Comparison of ENCODE assay signal across 24 mouse cellular contexts in the genomic region with DNA sequence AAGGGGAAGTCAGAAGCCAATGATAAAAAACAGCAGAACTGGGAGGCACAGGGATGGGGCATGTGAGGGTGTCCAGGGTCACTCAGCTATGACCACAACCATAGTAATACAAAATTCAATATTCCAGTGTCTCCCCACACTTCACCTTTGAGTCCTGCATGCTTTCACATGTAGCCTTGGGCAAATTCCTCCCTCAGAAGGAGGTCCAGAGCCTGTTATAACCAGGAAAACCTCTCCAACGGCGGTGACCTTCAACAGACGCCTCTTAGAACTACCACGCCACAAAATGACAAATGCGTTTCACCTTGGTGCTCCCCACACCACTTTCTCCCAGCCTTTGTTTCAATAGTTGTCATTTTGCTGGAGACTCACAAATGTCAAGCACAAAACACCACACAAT.
DNase-seq lines count a peak whose midpoint lies in the region; ATAC-seq and TF ChIP-seq lines count a peak whose summit lies in the region.
"Had no signal": no experiment of that assay in that cellular context is flagged by ENCODE, and none has a peak within 500 bp of the region (broad histone marks: within the 10 kb centered on the region; RNA-seq: fewer than 3 reads in every experiment).

No protein-coding gene starts in this region.

- H3K9me3 ChIP-seq in kidney, embryonic 15.5 days (replicated peaks): no peaks in the 10 kb centered on the region
- H3K9me3 ChIP-seq: forebrain, embryonic 10.5 days; forebrain, embryonic 13.5 days; hindbrain, embryonic 12.5 days; hindbrain, embryonic 15.5 days had no signal

- H3K36me3 ChIP-seq in kidney, adult 2 months (ENCODE audit: control insufficient read depth, insufficient read depth, low read length): no peaks in the 10 kb centered on the region
- no peaks in the 10 kb centered on the region for H3K36me3 ChIP-seq in kidney, embryonic 15.5 days
- H3K36me3 ChIP-seq: forebrain, embryonic 10.5 days; G1E; hindbrain, embryonic 12.5 days; hindbrain, embryonic 15.5 days had no signal

- H3K4me1 ChIP-seq in kidney, adult 2 months (ENCODE audit: control insufficient read depth, insufficient read depth, low read length): no peaks in the 10 kb centered on the region
- no peaks in the 10 kb centered on the region for H3K4me1 ChIP-seq in kidney, embryonic 15.5 days
- H3K4me1 ChIP-seq: forebrain, embryonic 13.5 days; hindbrain, embryonic 12.5 days; hindbrain, embryonic 15.5 days had no signal

- H3K27me3 ChIP-seq in kidney, adult 2 months (replicated peaks; ENCODE audit: control insufficient read depth, insufficient read depth, low read length): no peaks in the 10 kb centered on the region
- no peaks in the 10 kb centered on the region for H3K27me3 ChIP-seq in kidney, embryonic 15.5 days
- H3K27me3 ChIP-seq: CH12.LX; forebrain, embryonic 13.5 days; hindbrain, embryonic 12.5 days; hindbrain, embryonic 15.5 days; Patski had no signal

- no peak for TF ChIP-seq POLR2A in kidney, adult 2 months (IDR thresholded peaks at IDR 0.05; ENCODE audit: low read depth, low read length)

- no peak for ATAC-seq in kidney, embryonic 15.5 days (replicated peaks; ENCODE audit: low FRiP score)
- ATAC-seq: forebrain, embryonic 13.5 days; forebrain, embryonic 16.5 days; Patski had no signal

- WGBS in kidney, adult 2 months: 58% methylated on average over 5 of the region's 5 CpGs
- WGBS in kidney, embryonic 15.5 days: 72% methylated on average over 5 of the region's 5 CpGs

- H3K27ac ChIP-seq in kidney, adult 2 months (ENCODE audit: insufficient read depth, low read depth, low read length): peak overlapping the region; percentile 59
- H3K27ac ChIP-seq in kidney, embryonic 15.5 days: no peak overlapping the region
- H3K27ac ChIP-seq: forebrain, embryonic 10.5 days; forebrain, embryonic 13.5 days; gastrocnemius, adult 2 months; hindbrain, embryonic 12.5 days; hindbrain, embryonic 15.5 days had no signal

- no peak overlapping the region for H3K4me2 ChIP-seq in kidney, embryonic 15.5 days
- H3K4me2 ChIP-seq: forebrain, embryonic 13.5 days; heart, embryonic 11.5 days; hindbrain, embryonic 12.5 days; hindbrain, embryonic 15.5 days had no signal

- H3K4me3 ChIP-seq in kidney, adult 2 months (ENCODE audit: insufficient read depth, low read depth, low read length): no peak overlapping the region
- no peak overlapping the region for H3K4me3 ChIP-seq in kidney, embryonic 15.5 days (replicated peaks)
- H3K4me3 ChIP-seq: forebrain, embryonic 10.5 days; forebrain, embryonic 13.5 days; gastrocnemius, adult 2 months; hindbrain, embryonic 12.5 days; hindbrain, embryonic 15.5 days had no signal

- no peak for TF ChIP-seq CTCF in kidney, adult 2 months (conservative IDR thresholded peaks at IDR 0.05; ENCODE audit: insufficient read depth, insufficient read length, low read depth, low read length)

- DNase-seq in adrenal gland, adult 2 months: peak; percentile 20
- DNase-seq in adrenal gland, adult 18-20 months (ENCODE audit: low spot score in 2 of 2): no peak
- peak; percentile 69 for DNase-seq in kidney, adult 2 months
- DNase-seq in kidney, postnatal 10 days: peak; percentile 14
- no peak for DNase-seq in kidney, postnatal 4 days
- DNase-seq in cerebellum, adult 11 months: no peak
- DNase-seq in frontal cortex, postnatal 14 days (ENCODE audit: low spot score in 2 of 2): no peak
- DNase-seq: adrenal gland, postnatal 10 days; cerebellum, adult 18-20 months; cerebellum, adult 9-10 months; cerebellum, postnatal 14 days; gastrocnemius, adult 2 months; gastrocnemius, postnatal 14 days; heart, adult 11 months had no signal

- H3K9ac ChIP-seq in kidney, embryonic 15.5 days: no peak overlapping the region
- H3K9ac ChIP-seq: forebrain, embryonic 13.5 days; hindbrain, embryonic 12.5 days; hindbrain, embryonic 15.5 days had no signal

Comparison
In these comparisons a context has a peak if more than half of its experiments do, and no peak if none do; other contexts are left out.
1. DNase-seq: peak in adrenal gland, adult 2 months (single experiment), kidney, adult 2 months (single experiment) and kidney, postnatal 10 days (single experiment); none in adrenal gland, adult 18-20 months (0 of 2), kidney, postnatal 4 days (0 of 2), cerebellum, adult 11 months (single experiment) and frontal cortex, postnatal 14 days (0 of 2).